Mouse (Mus musculus) E14TG2a.4 (cell line): Measurements from ENCODE around the gene Foxn3.

Source experiments
- CTCF ChIP-seq: conservative IDR thresholded peaks from 2 replicates; pipeline ENCODE4 v1.5.1; 2014; ENCODE audit warnings: low read length
- NANOG ChIP-seq: IDR thresholded peaks from 2 replicates; pipeline ENCODE4 v1.6.1; 2014; ENCODE audit warnings: borderline replicate concordance, low read length, mixed read lengths
- POU5F1 ChIP-seq: IDR thresholded peaks from 2 replicates; pipeline ENCODE4 v1.6.1; 2014; ENCODE audit warnings: low read length, borderline replicate concordance

- no peak for TF ChIP-seq CTCF
- no peak for TF ChIP-seq POU5F1
- TF ChIP-seq NANOG, result no peak
Measured at GRCm38 (mm10) chr12:99207014-99207612, 356.3 kb downstream of the Foxn3 start.
